Mouse (Mus musculus) heart, postnatal 0 days (tissue): ENCODE measurements around the gene Rbms2. TPM values are rescaled to one million over a fixed set of nuclear protein-coding genes. Genes with fewer than 3 reads are reported as not detected.
A peak's percentile ranks its signal among the peaks of the same experiment; 100 is the strongest.
"Not testable (repeated sequence)": the region's sequence is repeated elsewhere in the genome, so short reads cannot be mapped to it uniquely, and the experiment has no call there.

Source experiments
- ATAC-seq: fragments of 200-750 bp; cut with Nextera tagmentation; 2 replicates; pipeline ENCODE4 v1.8.0; 2017; ENCODE audit warnings: low read depth, moderate number of reproducible peaks, moderate library complexity; ENCODE audit not compliant: insufficient read depth
- DNase-seq: peaks from one replicate; pipeline ENCODE4 v3.0.0-alpha.2; 2016; ENCODE audit warnings: low spot score
- H3K27ac ChIP-seq: fragments of 300-500 bp; sonication (generic); 2 replicates; pipeline ENCODE4 v1.5.1; 2014; ENCODE audit warnings: low read depth, mild to moderate bottlenecking
- H3K27me3 ChIP-seq: fragments of 300-500 bp; sonication (generic); 2 replicates; pipeline ENCODE4 v1.6.1; 2014; ENCODE audit warnings: low read length, mixed read lengths; ENCODE audit not compliant: control insufficient read depth, insufficient read depth
- H3K36me3 ChIP-seq: fragments of 300-500 bp; sonication (generic); replicated peaks from 2 replicates; pipeline ENCODE4 v1.6.1; 2014; ENCODE audit warnings: low read length, mixed read lengths; ENCODE audit not compliant: control insufficient read depth, insufficient read depth
- H3K4me1 ChIP-seq: fragments of 300-500 bp; sonication (generic); 2 replicates; pipeline ENCODE4 v1.6.1; 2014; ENCODE audit warnings: antibody characterized with exemption; ENCODE audit not compliant: control insufficient read depth, insufficient read depth
- H3K4me2 ChIP-seq: fragments of 300-500 bp; sonication (generic); 2 replicates; pipeline ENCODE4 v1.6.1; 2014; ENCODE audit warnings: low read depth, mild to moderate bottlenecking, low read length, moderate library complexity
- H3K4me3 ChIP-seq: fragments of 300-500 bp; sonication (generic); 2 replicates; pipeline ENCODE4 v1.5.1; 2014; ENCODE audit warnings: low read depth, low read length
- H3K9ac ChIP-seq: fragments of 300-500 bp; sonication (generic); replicated peaks from 2 replicates; pipeline ENCODE4 v1.6.1; 2014; ENCODE audit warnings: low read depth, low read length, mixed read lengths
- H3K9me3 ChIP-seq: fragments of 300-500 bp; sonication (generic); replicated peaks from 2 replicates; pipeline ENCODE4 v1.6.1; 2016; ENCODE audit warnings: low read length; ENCODE audit not compliant: control insufficient read depth
- CTCF ChIP-seq: IDR thresholded peaks from 2 replicates; pipeline ENCODE4 v1.5.1; 2016; ENCODE audit warnings: antibody characterized with exemption, control low read depth, low read depth
- EP300 ChIP-seq: IDR thresholded peaks from 2 replicates; pipeline ENCODE4 v1.6.1; 2016; ENCODE audit warnings: antibody characterized with exemption, low read depth
- WGBS: fragments of 180-500 bp; shearing (Covaris S2); extraction: QIAGEN DNeasy Blood & Tissue Kit; methylation state at CpG from one replicate; pipeline ENCODE4 v1.1.7; 2014; 5-methylcytosine and 5-hydroxymethylcytosine counted together
- polyA plus RNA-seq: library from polyadenylated mRNA; unstranded; fragments of >200 nt; fragmentation: Nextera tagmentation; extraction: Ambion mirVana; gene quantifications from 2 replicates; pipeline ENCODE4 v1.2.1, GENCODE M21; 2015
- total RNA-seq: library from RNA; depleted of rRNA; stranded (reverse); fragments of >200 nt; gene quantifications from 2 replicates; pipeline ENCODE4 v1.2.3, GENCODE M21; 2014; ENCODE audit warnings: low replicate concordance

Gene Rbms2
- total and polyA plus RNA-seq, 2 experiments from 2014 or later: 29.9 to 41.9 TPM

DNA sequence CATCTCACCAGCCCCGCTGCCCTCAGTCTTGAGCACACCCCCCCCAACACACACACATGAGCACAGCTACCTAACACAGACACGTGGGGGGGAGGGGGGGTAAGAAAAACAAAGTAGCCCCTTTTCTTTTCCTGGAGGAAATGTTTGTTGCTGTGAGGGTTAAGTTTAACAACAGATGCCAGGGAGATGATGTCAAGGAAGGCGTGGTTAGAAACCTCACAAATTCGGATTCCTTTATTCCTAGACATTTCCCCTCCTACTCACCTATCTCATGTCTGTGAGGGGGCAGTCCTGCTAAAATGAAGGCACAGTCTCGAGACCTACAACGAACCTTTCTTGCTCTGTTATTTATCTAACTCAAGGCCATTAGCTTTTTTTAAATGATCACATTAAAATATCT lies 13.0 kb downstream of the Rbms2 start:
- H3K9ac ChIP-seq: no peak overlapping the region
- H3K4me2 ChIP-seq: no peak overlapping the region
- no peak overlapping the region for H3K4me3 ChIP-seq
- no peaks in the 10 kb centered on the region for H3K27me3 ChIP-seq
- peak overlapping the region; percentile 72 for H3K27ac ChIP-seq
- 27% methylated on average over 6 of the region's 6 CpGs for WGBS
- H3K36me3 ChIP-seq: no peaks in the 10 kb centered on the region
- ATAC-seq: no peak
- H3K9me3 ChIP-seq: no peaks in the 10 kb centered on the region
- H3K4me1 ChIP-seq: no peaks in the 10 kb centered on the region
- TF ChIP-seq EP300 (no peak), CTCF (no peak)
- DNase-seq: peak; percentile 19

DNA sequence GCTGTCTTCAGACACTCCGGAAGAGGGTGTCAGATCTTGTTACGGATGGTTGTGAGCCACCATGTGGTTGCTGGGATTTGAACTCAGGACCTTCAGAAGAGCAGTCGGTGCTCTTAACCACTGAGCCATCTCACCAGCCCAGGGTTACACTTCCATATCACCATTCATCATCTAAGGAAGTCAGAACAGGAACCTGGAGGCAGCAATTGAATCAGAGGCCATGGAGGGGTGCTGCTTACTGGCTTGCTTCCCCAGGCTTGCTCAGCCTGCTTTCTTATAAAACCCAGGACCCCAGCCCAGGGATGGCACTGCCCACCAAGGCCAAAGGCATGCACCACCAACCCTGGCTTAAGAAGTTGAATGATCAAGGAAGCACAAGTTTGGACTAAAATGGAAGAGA lies 14.4 kb downstream of the Rbms2 start:
- not testable (repeated sequence) for H3K27me3 ChIP-seq, H3K4me2 ChIP-seq, H3K27ac ChIP-seq, DNase-seq, H3K9ac ChIP-seq, H3K4me1 ChIP-seq, H3K9me3 ChIP-seq, ATAC-seq, H3K36me3 ChIP-seq, H3K4me3 ChIP-seq
- WGBS: 82% methylated on average over 1 of the region's 3 CpGs

- Histone ChIP-seq H3K27me3 (no peaks in the 10 kb centered on the region), H3K36me3 (0 out of 2 replicates have a peak, but pooled peaks cover 4% of the 10 kb centered on the region), H3K4me3 (no peak overlapping the region), H3K4me2 (no peak overlapping the region), H3K4me1 (peaks cover 23% of the 10 kb centered on the region), H3K27ac (peak overlapping the region; percentile 20; the same call in 1 of the 2 replicates), H3K9me3 (no peaks in the 10 kb centered on the region), H3K9ac (no peak overlapping the region)
- 34% methylated on average over 3 of the region's 3 CpGs for WGBS
- DNase-seq: peak; percentile 37
- ATAC-seq: no peak
- no peak for TF ChIP-seq CTCF
- TF ChIP-seq EP300: no peak
Measured at GRCm38 (mm10) chr10:128153978-128154377, 26.1 kb downstream of the Rbms2 start.

DNA sequence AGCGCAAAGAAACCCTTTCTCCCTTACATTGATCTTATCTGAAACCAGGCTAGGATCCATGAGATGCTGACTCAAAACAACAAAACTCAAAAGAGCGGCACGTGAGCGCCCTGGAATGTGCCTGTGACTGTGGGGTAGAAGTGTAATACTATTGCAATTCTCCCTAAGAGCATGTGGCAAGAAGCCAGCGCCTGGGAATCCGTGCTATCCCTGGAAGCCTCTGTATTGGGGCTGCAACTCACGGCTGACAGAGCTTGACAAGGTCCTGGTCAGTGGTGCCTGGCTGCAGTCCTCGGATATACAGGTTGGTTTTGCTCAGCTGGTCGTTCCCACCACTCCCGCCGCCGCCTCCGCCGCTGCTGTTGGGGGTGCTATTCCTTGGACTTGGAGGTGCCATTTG lies 29.2 kb downstream of the Rbms2 start:
- H3K27ac ChIP-seq: peak overlapping the region; percentile 63
- H3K9ac ChIP-seq: no peak overlapping the region
- peaks cover 23% of the 10 kb centered on the region for H3K4me1 ChIP-seq
- 29% methylated on average over 14 of the region's 14 CpGs for WGBS
- H3K36me3 ChIP-seq: 0 out of 2 replicates have a peak, but pooled peaks cover 9% of the 10 kb centered on the region
- H3K4me3 ChIP-seq: no peak overlapping the region; the same call in 1 of the 2 replicates
- DNase-seq: peak; percentile 82
- no peaks in the 10 kb centered on the region for H3K9me3 ChIP-seq
- H3K27me3 ChIP-seq: no peaks in the 10 kb centered on the region
- ATAC-seq: peak; percentile 66
- no peak for TF ChIP-seq EP300
- TF ChIP-seq CTCF: no peak
- H3K4me2 ChIP-seq: peak overlapping the region; percentile 48

GRCm38 (mm10) chr10:128149592-128149991 lies 30.5 kb downstream of the Rbms2 start:
- H3K4me1 ChIP-seq: peaks cover 23% of the 10 kb centered on the region
- H3K27ac ChIP-seq: peak overlapping the region; percentile 63
- H3K27me3 ChIP-seq: no peaks in the 10 kb centered on the region
- no peak overlapping the region; the same call in 1 of the 2 replicates for H3K9ac ChIP-seq
- H3K36me3 ChIP-seq: peaks cover 22% of the 10 kb centered on the region
- DNase-seq (peak; percentile 92), ATAC-seq (peak; percentile 91)
- no peaks in the 10 kb centered on the region for H3K9me3 ChIP-seq
- WGBS: 2% methylated on average over 5 of the region's 5 CpGs
- peak overlapping the region; percentile 32 for H3K4me2 ChIP-seq
- TF ChIP-seq CTCF: peak; percentile 53
- TF ChIP-seq EP300: no peak
- no peak overlapping the region for H3K4me3 ChIP-seq

DNA sequence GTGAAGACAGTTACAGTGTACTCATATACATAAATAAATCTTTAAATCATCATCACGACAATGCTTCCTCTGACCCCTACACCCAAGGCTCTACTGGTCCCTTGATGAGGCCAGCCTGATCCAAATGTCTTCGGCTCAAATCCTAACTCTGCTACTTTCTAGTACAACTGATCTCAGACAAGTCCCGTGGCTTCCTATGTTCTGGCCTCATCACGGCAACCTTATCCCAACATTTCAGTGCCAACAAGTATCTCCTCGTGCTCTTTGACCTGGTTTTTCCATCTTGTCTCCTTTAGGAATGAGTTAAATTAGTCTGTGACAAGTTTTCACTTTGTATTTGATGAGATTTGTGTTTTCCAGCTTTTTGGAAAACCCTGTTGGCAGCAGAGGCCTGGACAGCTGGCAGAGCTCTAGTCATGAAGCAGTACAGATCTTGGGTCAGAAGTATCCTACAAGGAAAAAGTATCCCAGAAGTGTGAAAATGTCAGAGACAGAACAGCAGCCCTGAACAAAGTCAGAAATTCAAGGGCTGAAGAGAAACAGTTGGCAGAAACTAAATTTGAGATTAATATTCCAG lies 31.2 kb downstream of the Rbms2 start:
- peak overlapping the region; percentile 63 for H3K27ac ChIP-seq
- ATAC-seq: no peak
- peaks cover 29% of the 10 kb centered on the region for H3K36me3 ChIP-seq
- no peak overlapping the region for H3K9ac ChIP-seq
- WGBS: 70% methylated on average over 5 of the region's 5 CpGs
- no peak for TF ChIP-seq EP300
- TF ChIP-seq CTCF: no peak
- no peak overlapping the region for H3K4me3 ChIP-seq
- H3K4me2 ChIP-seq: peak overlapping the region; percentile 32; the same call in 1 of the 2 replicates
- H3K9me3 ChIP-seq: no peaks in the 10 kb centered on the region
- peaks cover 20% of the 10 kb centered on the region for H3K4me1 ChIP-seq
- DNase-seq: no peak
- no peaks in the 10 kb centered on the region for H3K27me3 ChIP-seq
